Mouse (Mus musculus) spleen, adult 2 months (tissue): Measurements from ENCODE around the gene Clic1. TPM values are rescaled to one million over a fixed set of nuclear protein-coding genes. Genes with fewer than 3 reads are reported as not detected.
"Not testable (repeated sequence)": the region's sequence is repeated elsewhere in the genome, so short reads cannot be mapped to it uniquely, and the experiment has no call there.

Source experiments
- DNase-seq, 2 experiments: peaks; one replicate each; pipeline versions ENCODE4 v3.0.0 to v3.0.0-alpha.2; 2012 to 2021; ENCODE audit warnings: low spot score in 2 of 2, low read depth in 1 of 2
- H3K27ac ChIP-seq: fragments of 200-500 bp; 2 replicates; pipeline ENCODE4 v1.5.1; 2012; ENCODE audit warnings: low read length, inconsistent platforms; ENCODE audit not compliant: insufficient read depth
- H3K27me3 ChIP-seq: fragments of 200-500 bp; 2 replicates; pipeline ENCODE4 v1.6.1; 2012; ENCODE audit warnings: mild to moderate bottlenecking, moderate library complexity, low read length, inconsistent platforms; ENCODE audit not compliant: control insufficient read depth, insufficient read depth
- H3K36me3 ChIP-seq: fragments of 200-500 bp; 2 replicates; pipeline ENCODE4 v1.6.1; 2012; ENCODE audit warnings: mild to moderate bottlenecking, low read length, inconsistent platforms; ENCODE audit not compliant: control insufficient read depth, insufficient read depth
- H3K4me1 ChIP-seq: fragments of 200-500 bp; 2 replicates; pipeline ENCODE4 v1.6.1; 2011; ENCODE audit warnings: inconsistent platforms; ENCODE audit not compliant: control insufficient read depth, insufficient read depth, insufficient read length
- H3K4me3 ChIP-seq: fragments of 200-500 bp; 2 replicates; pipeline ENCODE4 v1.5.1; 2011; ENCODE audit warnings: mild to moderate bottlenecking, inconsistent platforms; ENCODE audit not compliant: insufficient read depth, insufficient read length; ENCODE audit errors: extremely low read depth
- CTCF ChIP-seq: fragments of 200-500 bp; IDR thresholded peaks from 2 replicates; pipeline ENCODE4 v1.5.1; 2011; ENCODE audit warnings: mild to moderate bottlenecking, inconsistent platforms; ENCODE audit not compliant: insufficient read depth, insufficient read length, insufficient replicate concordance; ENCODE audit errors: extremely low read depth
- POLR2A ChIP-seq: fragments of 200-500 bp; IDR thresholded peaks from 2 replicates; pipeline ENCODE4 v1.6.1; 2011; ENCODE audit warnings: low read depth, low read length, inconsistent platforms
- WGBS: fragments of 180-500 bp; shearing (Covaris S2); methylation state at CpG from one replicate; pipeline ENCODE4 v1.1.7; 2018; 5-methylcytosine and 5-hydroxymethylcytosine counted together
- polyA plus RNA-seq: library from polyadenylated mRNA; depleted of rRNA; stranded (reverse); fragments of >200 nt; gene quantifications from 2 replicates; pipeline ENCODE4 v1.2.3, GENCODE M21; 2012

Gene Clic1
- polyA plus RNA-seq, 1 experiment: 123 TPM

DNA sequence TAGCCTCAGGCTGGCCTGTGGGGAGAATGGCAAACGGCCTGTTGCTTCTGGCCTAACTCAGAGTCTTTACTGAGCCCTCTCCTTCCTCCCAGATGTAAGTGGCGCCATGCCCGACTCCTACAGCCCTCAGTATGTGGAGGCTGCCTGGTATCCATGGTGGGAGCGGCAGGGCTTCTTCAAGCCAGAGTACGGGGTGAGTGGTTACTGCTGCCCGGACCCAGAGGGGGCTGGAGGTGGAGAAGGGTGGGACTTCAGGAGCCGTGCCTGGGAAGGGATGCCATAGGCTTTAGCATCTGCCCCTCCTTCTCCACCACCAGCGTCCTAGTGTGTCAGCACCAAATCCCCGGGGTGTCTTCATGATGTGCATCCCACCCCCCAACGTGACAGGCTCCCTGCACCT, 44.6 kb upstream of the Clic1 start:
- H3K27ac ChIP-seq: no peak overlapping the region
- H3K4me1 ChIP-seq: no peaks in the 10 kb centered on the region
- peaks cover 32% of the 10 kb centered on the region for H3K36me3 ChIP-seq
- TF ChIP-seq POLR2A: no peak
- no peak for TF ChIP-seq CTCF
- 93% methylated on average over 10 of the region's 10 CpGs for WGBS
- H3K4me3 ChIP-seq: no peak overlapping the region
- DNase-seq: no peak
- H3K27me3 ChIP-seq: no peaks in the 10 kb centered on the region

DNA sequence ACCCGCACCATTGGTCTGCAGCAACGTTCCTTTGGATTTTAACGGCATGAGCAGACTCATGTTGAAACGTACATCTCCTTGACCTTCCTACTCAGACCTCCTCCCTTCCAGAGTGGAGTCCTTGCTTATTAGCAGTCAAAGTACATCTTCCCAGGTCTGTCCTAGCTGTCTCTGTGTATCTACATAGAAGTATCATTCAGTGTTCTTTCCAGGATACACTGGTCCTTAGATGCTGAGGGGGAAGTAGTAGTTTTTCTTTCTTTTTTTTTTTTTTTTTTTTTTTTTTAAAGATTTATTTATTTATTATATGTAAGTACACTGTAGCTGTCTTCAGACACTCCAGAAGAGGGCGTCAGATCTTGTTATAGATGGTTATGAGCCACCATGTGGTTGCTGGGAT, 43.9 kb upstream of the Clic1 start:
- not testable (repeated sequence) for DNase-seq, H3K27me3 ChIP-seq, H3K4me3 ChIP-seq, H3K4me1 ChIP-seq, H3K27ac ChIP-seq
- peaks cover 39% of the 10 kb centered on the region for H3K36me3 ChIP-seq
- WGBS: 93% methylated on average over 4 of the region's 5 CpGs

DNA sequence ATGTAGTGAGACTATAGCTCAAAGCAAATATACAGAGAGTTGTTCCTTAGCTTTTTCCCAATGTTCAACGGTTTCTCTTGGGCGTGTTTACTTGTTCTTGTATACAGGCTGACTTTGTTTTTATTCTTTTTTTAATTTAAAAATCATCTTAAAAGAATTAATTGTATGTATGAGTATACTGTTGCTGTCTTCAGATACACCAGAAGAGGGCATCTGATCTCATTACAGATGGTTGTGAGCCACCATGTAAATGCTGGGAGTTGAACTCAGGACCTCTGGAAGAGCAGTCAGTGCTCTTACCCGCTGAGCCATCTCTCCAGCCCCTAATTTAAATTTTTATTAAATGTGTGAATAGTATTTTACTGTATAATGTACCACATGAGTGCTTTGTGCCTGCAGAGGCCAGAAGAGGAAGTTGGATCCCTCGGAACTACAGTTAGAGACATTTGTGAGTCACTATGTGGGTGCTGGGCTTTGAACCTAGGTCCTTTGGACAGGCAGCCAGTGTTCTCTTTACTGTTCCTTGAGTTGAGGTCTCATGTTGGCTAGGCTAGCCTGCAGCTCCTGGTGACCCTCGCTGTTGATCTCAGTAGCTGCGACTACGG, 42.3 kb upstream of the Clic1 start:
- Histone ChIP-seq H3K36me3 (peaks cover 55% of the 10 kb centered on the region), H3K27me3 (no peaks in the 10 kb centered on the region), H3K4me3 (no peak overlapping the region), H3K4me1 (no peaks in the 10 kb centered on the region), H3K27ac (no peak overlapping the region)
- TF ChIP-seq POLR2A: no peak
- no peak for TF ChIP-seq CTCF
- DNase-seq: no peak
- WGBS: 90% methylated on average over 7 of the region's 7 CpGs

DNA sequence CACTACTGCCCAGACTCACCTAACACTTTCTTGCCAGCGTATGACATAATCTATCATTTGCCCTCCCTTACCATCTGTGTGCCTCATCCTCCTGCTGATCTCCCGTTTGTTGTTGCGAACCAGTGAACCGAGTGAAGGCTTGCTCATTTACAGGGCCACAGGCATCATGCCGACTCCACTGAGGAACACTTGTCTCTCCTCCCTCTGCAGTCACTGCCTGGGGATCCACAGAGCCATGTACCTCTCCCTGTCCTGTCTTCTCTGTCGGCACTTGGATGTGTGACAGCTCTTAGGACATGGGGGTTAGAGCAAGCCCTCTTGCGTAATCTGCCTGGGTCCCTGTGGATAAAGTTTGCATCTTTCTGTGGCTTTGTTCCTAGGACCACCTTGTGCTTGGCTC, 40.2 kb upstream of the Clic1 start:
- Histone ChIP-seq H3K27me3 (no peaks in the 10 kb centered on the region), H3K4me3 (no peak overlapping the region), H3K36me3 (peaks cover 69% of the 10 kb centered on the region), H3K4me1 (no peaks in the 10 kb centered on the region), H3K27ac (no peak overlapping the region)
- no peak for DNase-seq
- no peak for TF ChIP-seq POLR2A
- TF ChIP-seq CTCF: no peak
- 94% methylated on average over 7 of the region's 7 CpGs for WGBS

DNA sequence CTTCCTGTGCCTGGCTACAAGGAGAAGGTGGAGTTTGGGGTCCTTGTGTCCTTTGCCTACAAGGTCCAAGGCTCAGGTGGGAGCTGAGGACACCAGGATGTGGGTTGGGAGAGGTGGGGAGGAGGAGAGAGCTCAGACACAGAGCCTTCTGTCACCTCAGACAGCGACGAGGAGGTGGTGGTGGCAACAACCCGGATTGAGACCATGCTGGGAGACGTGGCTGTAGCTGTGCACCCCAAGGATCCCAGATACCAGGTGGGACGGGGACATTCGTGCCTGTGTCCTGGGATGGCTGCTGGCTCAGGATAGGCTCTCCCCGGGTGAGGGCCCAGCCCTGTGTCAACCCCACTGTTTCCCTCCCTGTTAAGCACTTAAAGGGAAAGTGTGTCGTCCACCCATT, 38.3 kb upstream of the Clic1 start:
- no peak overlapping the region for H3K4me3 ChIP-seq
- H3K27ac ChIP-seq: no peak overlapping the region
- H3K36me3 ChIP-seq: peaks cover 74% of the 10 kb centered on the region
- no peaks in the 10 kb centered on the region for H3K27me3 ChIP-seq
- TF ChIP-seq CTCF (no peak), POLR2A (no peak)
- H3K4me1 ChIP-seq: peaks cover 6% of the 10 kb centered on the region
- no peak for DNase-seq
- 99% methylated on average over 8 of the region's 8 CpGs for WGBS

DNA sequence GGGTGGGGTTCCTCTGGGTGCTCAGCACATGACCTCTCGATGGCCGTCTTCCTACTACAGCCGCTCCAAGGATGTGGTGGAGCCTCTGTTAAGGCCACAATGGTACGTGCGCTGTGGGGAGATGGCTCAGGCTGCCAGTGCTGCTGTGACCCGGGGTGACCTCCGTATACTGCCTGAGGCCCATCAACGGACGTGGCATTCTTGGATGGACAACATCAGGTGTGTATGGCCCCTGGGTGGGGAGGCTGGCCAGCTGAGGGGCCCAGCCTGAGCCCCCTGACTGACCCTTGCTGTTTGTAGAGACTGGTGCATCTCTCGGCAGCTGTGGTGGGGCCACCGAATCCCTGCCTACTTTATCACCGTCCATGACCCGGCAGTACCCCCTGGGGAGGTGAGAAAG, 37.3 kb upstream of the Clic1 start:
- H3K36me3 ChIP-seq: peaks cover 74% of the 10 kb centered on the region
- no peak for DNase-seq
- H3K4me3 ChIP-seq: no peak overlapping the region
- TF ChIP-seq POLR2A (no peak), CTCF (no peak)
- WGBS: 92% methylated on average over 13 of the region's 13 CpGs
- peaks cover 11% of the 10 kb centered on the region for H3K4me1 ChIP-seq
- no peaks in the 10 kb centered on the region for H3K27me3 ChIP-seq
- no peak overlapping the region for H3K27ac ChIP-seq

DNA sequence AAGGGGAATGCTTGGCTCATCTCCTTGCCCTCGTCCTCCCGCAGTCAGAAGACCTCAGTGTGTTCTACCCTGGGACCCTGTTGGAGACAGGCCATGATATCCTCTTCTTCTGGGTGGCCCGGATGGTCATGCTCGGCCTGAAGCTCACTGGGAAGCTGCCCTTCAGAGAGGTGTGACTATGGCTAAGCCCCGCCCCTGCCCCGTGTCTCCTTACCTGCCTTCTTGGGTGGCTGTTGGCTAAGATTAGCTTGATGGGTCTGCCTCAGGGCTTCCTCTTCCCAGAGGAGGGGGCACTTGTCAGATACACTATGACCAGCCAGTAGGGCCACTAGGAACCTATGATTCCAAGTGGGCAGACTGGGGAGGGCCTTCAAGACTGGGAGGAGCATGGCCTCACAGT, 36.5 kb upstream of the Clic1 start:
- Histone ChIP-seq H3K27ac (no peak overlapping the region), H3K4me1 (peaks cover 11% of the 10 kb centered on the region), H3K4me3 (no peak overlapping the region), H3K36me3 (peaks cover 69% of the 10 kb centered on the region), H3K27me3 (no peaks in the 10 kb centered on the region)
- TF ChIP-seq POLR2A (no peak), CTCF (no peak)
- WGBS: 91% methylated on average over 6 of the region's 6 CpGs
- DNase-seq: no peak

DNA sequence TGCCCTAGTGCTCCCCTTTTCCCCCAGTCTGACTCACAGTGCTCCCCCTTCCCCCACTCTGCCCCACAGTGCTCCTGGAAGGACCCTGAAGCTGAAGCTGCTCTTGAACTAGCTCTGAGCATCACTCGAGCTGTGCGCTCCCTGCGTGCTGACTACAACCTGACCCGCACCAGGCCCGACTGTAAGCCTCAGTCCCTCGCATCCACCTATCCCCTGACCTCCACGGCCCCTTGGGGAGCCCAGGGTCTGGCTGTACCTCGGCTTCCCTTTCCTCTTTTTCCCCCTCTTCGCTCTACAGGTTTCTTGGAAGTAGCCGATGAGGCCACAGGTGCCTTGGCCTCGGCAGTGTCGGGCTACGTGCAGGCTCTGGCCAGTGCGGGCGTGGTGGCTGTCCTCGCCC, 34.5 kb upstream of the Clic1 start:
- Histone ChIP-seq H3K4me3 (no peak overlapping the region), H3K27me3 (no peaks in the 10 kb centered on the region), H3K36me3 (peaks cover 60% of the 10 kb centered on the region), H3K4me1 (peaks cover 11% of the 10 kb centered on the region), H3K27ac (no peak overlapping the region)
- WGBS: 92% methylated on average over 16 of the region's 16 CpGs
- no peak for TF ChIP-seq POLR2A
- TF ChIP-seq CTCF: no peak
- DNase-seq: no peak
